Mouse (Mus musculus): ENCODE data around the gene Zfp592.

GRCm38 (mm10) chr7:80970913-80971312, 22.6 kb upstream of the Zfp592 start:
- no peak for TF ChIP-seq CTCF (IDR thresholded peaks at IDR 0.05)
- TF ChIP-seq EP300 (IDR thresholded peaks at IDR 0.05), result no peak

Data from lung, postnatal 0 days (tissue).